Mouse (Mus musculus): ENCODE measurements around the gene Npdc1. TPM values are rescaled to one million over a fixed set of nuclear protein-coding genes. Genes with fewer than 3 reads are reported as not detected.
A peak's percentile ranks its signal among the peaks of the same experiment; 100 is the strongest.
"Not testable (repeated sequence)": the region's sequence is repeated elsewhere in the genome, so short reads cannot be mapped to it uniquely, and the experiment has no call there.

Npdc1 gene
- total RNA-seq, 1 experiment from 2014 or later, result 0.74 TPM

GRCm38 (mm10) chr2:25384492-25384891 lies 14.7 kb upstream of the Npdc1 start:
- no peak for ATAC-seq (replicated peaks in 1 of 2; ENCODE audit: insufficient read depth in 1 of 2, low FRiP score in 2 of 2, low TSS enrichment in 1 of 2, low read depth in 1 of 2, poor library complexity in 2 of 2, severe bottlenecking in 2 of 2)

- no peak for ATAC-seq (replicated peaks in 1 of 2; ENCODE audit: insufficient read depth in 1 of 2, low FRiP score in 2 of 2, low TSS enrichment in 1 of 2, low read depth in 1 of 2, poor library complexity in 2 of 2, severe bottlenecking in 2 of 2)
These were observed 7.9 kb upstream of the Npdc1 start for GRCm38 (mm10) chr2:25391266-25391665.

GRCm38 (mm10) chr2:25394281-25395221 lies 4.6 kb upstream of the Npdc1 start:
- ATAC-seq (replicated peaks in 1 of 2; ENCODE audit: insufficient read depth in 1 of 2, low FRiP score in 2 of 2, low TSS enrichment in 1 of 2, low read depth in 1 of 2, poor library complexity in 2 of 2, severe bottlenecking in 2 of 2), result no peak

GRCm38 (mm10) chr2:25395721-25396596 lies 3.2 kb upstream of the Npdc1 start, which contains the start of gene Entpd2:
Gene Entpd2, plus strand, starts transcription at chr2:25395874.
- peak in 1 of 2 experiments; percentile 27; a peak in 1 of 4 replicates for ATAC-seq (replicated peaks in 1 of 2; ENCODE audit: insufficient read depth in 1 of 2, low FRiP score in 2 of 2, low TSS enrichment in 1 of 2, low read depth in 1 of 2, poor library complexity in 2 of 2, severe bottlenecking in 2 of 2)

- no peak for ATAC-seq (replicated peaks in 1 of 2; ENCODE audit: insufficient read depth in 1 of 2, low FRiP score in 2 of 2, low TSS enrichment in 1 of 2, low read depth in 1 of 2, poor library complexity in 2 of 2, severe bottlenecking in 2 of 2)
These were observed 2.6 kb upstream of the Npdc1 start for GRCm38 (mm10) chr2:25396597-25396983.

GRCm38 (mm10) chr2:25397010-25397409 lies 2.1 kb upstream of the Npdc1 start:
- ATAC-seq (replicated peaks in 1 of 2; ENCODE audit: insufficient read depth in 1 of 2, low FRiP score in 2 of 2, low TSS enrichment in 1 of 2, low read depth in 1 of 2, poor library complexity in 2 of 2, severe bottlenecking in 2 of 2), result no peak

- no peak for ATAC-seq (replicated peaks in 1 of 2; ENCODE audit: insufficient read depth in 1 of 2, low FRiP score in 2 of 2, low TSS enrichment in 1 of 2, low read depth in 1 of 2, poor library complexity in 2 of 2, severe bottlenecking in 2 of 2)
These were observed 1.1 kb upstream of the Npdc1 start for GRCm38 (mm10) chr2:25398065-25398464.

- ATAC-seq (replicated peaks in 1 of 2; ENCODE audit: insufficient read depth in 1 of 2, low FRiP score in 2 of 2, low TSS enrichment in 1 of 2, low read depth in 1 of 2, poor library complexity in 2 of 2, severe bottlenecking in 2 of 2), result no peak
These were observed 1.1 kb downstream of the Npdc1 start for GRCm38 (mm10) chr2:25400291-25400690.

- peak in 1 of 2 experiments; percentile 41; a peak in 1 of 4 replicates for ATAC-seq (replicated peaks in 1 of 2; ENCODE audit: insufficient read depth in 1 of 2, low FRiP score in 2 of 2, low TSS enrichment in 1 of 2, low read depth in 1 of 2, poor library complexity in 2 of 2, severe bottlenecking in 2 of 2)
These were observed 1.6 kb downstream of the Npdc1 start for GRCm38 (mm10) chr2:25400764-25401163.

GRCm38 (mm10) chr2:25402377-25402971 lies 3.3 kb downstream of the Npdc1 start:
- peak; percentile 14 to 38; a peak in 2 of 4 replicates for ATAC-seq (replicated peaks in 1 of 2; ENCODE audit: insufficient read depth in 1 of 2, low FRiP score in 2 of 2, low TSS enrichment in 1 of 2, low read depth in 1 of 2, poor library complexity in 2 of 2, severe bottlenecking in 2 of 2)

GRCm38 (mm10) chr2:25402972-25403601 lies 3.9 kb downstream of the Npdc1 start:
- ATAC-seq (replicated peaks in 1 of 2; ENCODE audit: insufficient read depth in 1 of 2, low FRiP score in 2 of 2, low TSS enrichment in 1 of 2, low read depth in 1 of 2, poor library complexity in 2 of 2, severe bottlenecking in 2 of 2), result no peak

GRCm38 (mm10) chr2:25403994-25404393 lies 4.8 kb downstream of the Npdc1 start:
- no peak for ATAC-seq (replicated peaks in 1 of 2; ENCODE audit: insufficient read depth in 1 of 2, low FRiP score in 2 of 2, low TSS enrichment in 1 of 2, low read depth in 1 of 2, poor library complexity in 2 of 2, severe bottlenecking in 2 of 2)

GRCm38 (mm10) chr2:25408908-25409307 lies 9.8 kb downstream of the Npdc1 start:
- ATAC-seq (replicated peaks in 1 of 2; ENCODE audit: insufficient read depth in 1 of 2, low FRiP score in 2 of 2, low TSS enrichment in 1 of 2, low read depth in 1 of 2, poor library complexity in 2 of 2, severe bottlenecking in 2 of 2), result no peak

- ATAC-seq (replicated peaks in 1 of 2; ENCODE audit: insufficient read depth in 1 of 2, low FRiP score in 2 of 2, low TSS enrichment in 1 of 2, low read depth in 1 of 2, poor library complexity in 2 of 2, severe bottlenecking in 2 of 2), result not testable (repeated sequence)
These were observed 14.3 kb downstream of the Npdc1 start for GRCm38 (mm10) chr2:25413436-25413835.

GRCm38 (mm10) chr2:25417426-25417825 lies 18.3 kb downstream of the Npdc1 start:
- no peak for ATAC-seq (replicated peaks in 1 of 2; ENCODE audit: insufficient read depth in 1 of 2, low FRiP score in 2 of 2, low TSS enrichment in 1 of 2, low read depth in 1 of 2, poor library complexity in 2 of 2, severe bottlenecking in 2 of 2)

- peak; percentile 13 to 27; a peak in 1 of 4 replicates for ATAC-seq (replicated peaks in 1 of 2; ENCODE audit: insufficient read depth in 1 of 2, low FRiP score in 2 of 2, low TSS enrichment in 1 of 2, low read depth in 1 of 2, poor library complexity in 2 of 2, severe bottlenecking in 2 of 2)
These were observed 22.7 kb downstream of the Npdc1 start for GRCm38 (mm10) chr2:25421896-25422295.

Measured in hematopoietic stem cell, adult 5-6 weeks (primary cell).